Mouse (Mus musculus) E14TG2a.4 (cell line): Measurements from ENCODE around the gene Rnf150.

Experiments used
- H3K27me3 ChIP-seq: 2 replicates; pipeline ENCODE4 v1.6.1; 2014; ENCODE audit warnings: low read length, control low read depth; ENCODE audit not compliant: insufficient read depth
- H3K36me3 ChIP-seq: 2 replicates; pipeline ENCODE4 v1.6.1; 2014; ENCODE audit warnings: low read length, control low read depth; ENCODE audit not compliant: insufficient read depth
- H3K4me1 ChIP-seq: replicated peaks from 2 replicates; pipeline ENCODE4 v1.6.1; 2014; ENCODE audit warnings: low read depth, low read length, control low read depth
- H3K4me3 ChIP-seq: replicated peaks from 2 replicates; pipeline ENCODE4 v1.5.1; 2014; ENCODE audit warnings: mild to moderate bottlenecking, low read length
- H3K9me3 ChIP-seq: 2 replicates; pipeline ENCODE4 v1.6.1; 2014; ENCODE audit warnings: low read length, control low read depth
- CTCF ChIP-seq: conservative IDR thresholded peaks from 2 replicates; pipeline ENCODE4 v1.5.1; 2014; ENCODE audit warnings: low read length
- NANOG ChIP-seq: IDR thresholded peaks from 2 replicates; pipeline ENCODE4 v1.6.1; 2014; ENCODE audit warnings: borderline replicate concordance, low read length, mixed read lengths
- POU5F1 ChIP-seq: IDR thresholded peaks from 2 replicates; pipeline ENCODE4 v1.6.1; 2014; ENCODE audit warnings: low read length, borderline replicate concordance

Gene Rnf150

DNA sequence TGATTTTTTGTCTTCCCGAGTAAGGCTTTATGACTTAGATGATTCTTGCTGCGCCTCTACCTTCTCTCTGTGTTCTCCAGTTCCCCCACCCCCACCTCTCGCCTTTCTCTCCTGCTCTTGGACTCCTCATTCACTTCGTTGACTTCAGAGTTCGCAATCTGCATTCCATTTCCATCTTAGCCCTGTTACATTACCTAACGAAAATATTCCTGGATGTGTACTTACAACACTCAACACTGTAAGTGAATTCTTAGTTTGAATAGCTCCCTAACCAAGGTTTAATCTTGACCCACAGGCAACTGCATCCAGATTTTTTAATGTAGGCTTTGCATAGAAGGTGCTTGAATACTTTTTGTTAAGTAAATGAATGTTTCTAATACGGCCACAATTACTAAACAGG is 73.0 kb downstream of the Rnf150 start:
- no peak overlapping the region for H3K4me3 ChIP-seq
- TF ChIP-seq NANOG, result no peak
- no peaks in the 10 kb centered on the region for H3K9me3 ChIP-seq
- H3K36me3 ChIP-seq, result no peaks in the 10 kb centered on the region
- H3K27me3 ChIP-seq, result no peaks in the 10 kb centered on the region
- H3K4me1 ChIP-seq, result no peaks in the 10 kb centered on the region

DNA sequence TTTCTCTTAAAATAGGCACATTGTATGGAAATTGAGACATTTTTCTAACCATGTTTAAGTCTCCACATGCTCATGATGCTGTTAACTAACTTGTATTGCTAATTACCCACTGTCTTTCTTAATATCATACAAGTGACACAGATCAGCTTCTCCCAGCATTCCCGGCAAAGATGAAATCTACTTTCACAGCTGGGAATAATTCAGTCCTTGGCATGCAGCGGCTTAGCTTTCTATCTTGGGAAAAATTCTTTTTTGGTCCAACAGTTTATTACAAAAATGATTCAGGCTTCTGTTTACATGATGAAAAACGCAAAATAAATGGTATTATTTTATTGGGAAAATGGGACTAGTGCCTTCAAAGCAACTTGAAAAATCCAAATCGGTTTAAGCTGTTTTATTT is 73.7 kb downstream of the Rnf150 start:
- Histone ChIP-seq H3K4me3 (no peak overlapping the region), H3K27me3 (no peaks in the 10 kb centered on the region), H3K36me3 (no peaks in the 10 kb centered on the region), H3K4me1 (no peaks in the 10 kb centered on the region), H3K9me3 (no peaks in the 10 kb centered on the region)
- TF ChIP-seq POU5F1, result no peak
- no peak for TF ChIP-seq CTCF
- TF ChIP-seq NANOG, result no peak

DNA sequence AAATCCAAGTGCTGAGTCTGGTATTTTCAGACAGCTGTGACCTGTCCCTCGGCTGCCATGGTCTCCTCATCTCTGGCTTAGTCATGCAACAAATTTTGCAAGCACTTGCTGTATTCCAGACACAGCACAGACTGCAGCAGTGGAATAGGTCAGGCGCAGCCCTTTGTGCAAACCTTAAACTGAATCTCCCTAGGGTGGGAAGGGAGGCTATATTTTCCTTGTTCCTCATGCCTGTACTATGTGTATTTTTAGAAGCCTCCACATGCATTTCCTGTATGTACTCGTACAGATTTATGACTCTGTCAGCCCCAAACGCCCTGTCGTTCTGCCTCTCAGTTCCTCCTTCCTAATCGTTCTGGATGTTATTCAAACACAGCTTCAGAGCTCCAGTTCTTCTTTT is 76.8 kb downstream of the Rnf150 start:
- no peaks in the 10 kb centered on the region for H3K36me3 ChIP-seq
- no peaks in the 10 kb centered on the region for H3K27me3 ChIP-seq
- TF ChIP-seq NANOG (no peak), CTCF (no peak), POU5F1 (no peak)
- H3K4me3 ChIP-seq, result no peak overlapping the region
- H3K4me1 ChIP-seq, result no peaks in the 10 kb centered on the region
- no peaks in the 10 kb centered on the region for H3K9me3 ChIP-seq

DNA sequence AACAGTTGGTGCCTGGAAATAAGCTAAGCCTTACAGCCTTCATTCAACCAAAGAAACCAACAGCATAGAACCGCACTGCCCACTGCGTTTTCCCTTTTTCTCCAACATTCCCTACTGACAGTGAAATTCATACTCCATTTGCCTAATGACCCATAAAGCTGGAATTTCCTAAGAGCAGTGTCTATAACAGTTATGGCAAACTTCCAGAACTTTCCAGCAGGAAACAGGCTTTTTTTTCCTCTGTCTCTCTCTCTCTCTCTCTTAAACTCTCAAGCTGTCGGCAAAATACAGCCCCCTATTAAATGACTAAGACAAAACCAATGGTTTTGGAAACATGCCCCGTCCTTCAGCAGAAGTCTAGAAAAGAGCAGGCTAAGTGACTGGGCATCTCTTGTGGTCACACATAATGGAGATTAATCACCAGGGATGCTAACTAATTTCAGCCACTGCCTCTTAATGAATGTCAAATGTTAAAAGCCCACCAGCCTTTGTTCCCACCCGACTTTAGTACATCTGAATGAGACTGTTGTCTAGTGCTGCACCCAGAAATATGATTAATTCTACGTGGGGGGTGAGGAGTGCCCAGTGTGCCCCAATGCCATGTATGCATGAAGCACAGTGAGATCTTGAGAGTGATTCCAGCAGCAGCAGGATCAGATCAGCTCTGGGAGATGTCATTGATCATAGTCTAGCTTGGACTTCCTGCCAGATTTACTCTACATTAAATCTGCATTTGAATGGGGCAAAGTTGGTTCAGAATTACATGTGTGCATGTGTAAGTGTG is 80.3 kb downstream of the Rnf150 start:
- no peak for TF ChIP-seq CTCF
- TF ChIP-seq NANOG, result no peak
- no peak for TF ChIP-seq POU5F1
- H3K4me1 ChIP-seq, result no peaks in the 10 kb centered on the region
- no peaks in the 10 kb centered on the region for H3K27me3 ChIP-seq
- no peaks in the 10 kb centered on the region for H3K9me3 ChIP-seq
- H3K4me3 ChIP-seq, result no peak overlapping the region
- H3K36me3 ChIP-seq, result no peaks in the 10 kb centered on the region

DNA sequence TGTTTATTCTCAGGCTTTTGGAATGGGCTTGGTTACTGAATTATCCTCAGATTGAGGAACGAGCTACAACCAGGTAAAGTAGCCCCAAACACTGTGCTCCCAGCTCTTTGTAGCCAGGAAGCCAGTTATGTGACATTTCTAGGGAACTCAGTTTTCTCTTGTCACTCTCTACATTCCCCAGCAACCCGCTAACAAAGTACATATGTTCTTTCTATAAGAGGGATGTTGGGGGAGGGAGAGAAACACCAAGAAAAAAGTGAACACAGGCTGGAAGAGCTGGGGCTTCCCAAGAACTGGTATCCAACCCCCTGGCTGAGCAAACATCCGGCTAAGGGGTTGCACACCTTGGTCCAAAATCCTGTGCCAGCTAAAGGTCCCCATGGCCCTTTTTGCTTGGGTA is 82.7 kb downstream of the Rnf150 start:
- H3K36me3 ChIP-seq, result no peaks in the 10 kb centered on the region
- TF ChIP-seq CTCF (no peak), POU5F1 (no peak), NANOG (no peak)
- H3K4me3 ChIP-seq, result no peak overlapping the region
- peaks cover 6% of the 10 kb centered on the region for H3K9me3 ChIP-seq
- no peaks in the 10 kb centered on the region for H3K27me3 ChIP-seq
- H3K4me1 ChIP-seq, result no peaks in the 10 kb centered on the region

DNA sequence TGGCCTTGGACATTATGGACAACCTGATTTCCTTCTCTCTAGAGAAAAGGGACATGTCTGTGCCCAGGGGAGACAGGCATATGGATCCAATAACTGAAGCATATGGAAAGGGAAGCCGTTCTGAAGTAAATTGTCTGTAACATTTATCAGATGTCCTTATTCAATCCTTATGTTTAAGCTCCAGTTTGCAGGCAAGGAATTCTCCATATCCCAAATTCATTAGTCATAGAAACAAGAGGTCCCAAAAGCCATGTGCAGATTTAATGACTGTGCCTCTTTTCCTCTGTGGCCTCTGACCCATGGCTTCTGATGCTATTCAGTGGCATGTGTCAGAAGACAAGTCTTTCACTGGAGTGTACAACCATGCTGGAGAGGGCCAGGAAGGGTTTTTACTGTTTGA is 83.5 kb downstream of the Rnf150 start:
- no peaks in the 10 kb centered on the region for H3K36me3 ChIP-seq
- no peaks in the 10 kb centered on the region for H3K4me1 ChIP-seq
- TF ChIP-seq NANOG (no peak), POU5F1 (no peak), CTCF (no peak)
- no peaks in the 10 kb centered on the region for H3K27me3 ChIP-seq
- H3K4me3 ChIP-seq, result no peak overlapping the region
- H3K9me3 ChIP-seq, result peaks cover 6% of the 10 kb centered on the region

DNA sequence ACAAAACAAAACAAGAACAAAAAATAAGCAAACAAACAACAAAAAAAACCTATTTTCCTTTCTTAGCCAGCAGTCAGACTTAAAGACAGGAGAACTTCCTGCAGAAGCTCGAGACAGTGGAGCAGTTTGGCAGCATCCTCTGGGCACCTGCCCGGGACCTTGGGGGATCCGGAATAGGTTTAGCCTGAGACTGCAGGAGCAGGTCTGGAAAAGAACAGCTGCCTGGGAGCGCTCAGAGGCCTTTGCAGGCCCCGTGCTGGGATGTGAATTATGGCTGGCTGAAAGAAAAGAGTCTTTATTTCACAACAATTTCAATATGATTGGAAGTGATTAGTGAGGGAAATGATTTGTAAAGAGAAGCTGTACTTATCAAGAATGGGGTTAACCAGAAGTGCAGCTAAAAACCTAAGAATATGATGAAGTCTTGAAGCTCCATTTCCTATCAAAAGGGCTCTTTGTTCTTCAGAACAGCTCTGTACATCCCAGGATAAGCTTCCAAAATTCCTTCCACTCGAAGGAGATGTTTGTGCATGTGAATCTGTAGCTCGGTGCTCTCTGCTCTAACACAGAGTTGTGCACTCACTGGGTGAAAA is 92.1 kb downstream of the Rnf150 start:
- peaks cover 3% of the 10 kb centered on the region for H3K9me3 ChIP-seq
- TF ChIP-seq POU5F1, result no peak
- no peak for TF ChIP-seq NANOG
- TF ChIP-seq CTCF, result no peak
- no peaks in the 10 kb centered on the region for H3K36me3 ChIP-seq
- H3K4me1 ChIP-seq, result no peaks in the 10 kb centered on the region
- no peaks in the 10 kb centered on the region for H3K27me3 ChIP-seq
- no peak overlapping the region for H3K4me3 ChIP-seq

DNA sequence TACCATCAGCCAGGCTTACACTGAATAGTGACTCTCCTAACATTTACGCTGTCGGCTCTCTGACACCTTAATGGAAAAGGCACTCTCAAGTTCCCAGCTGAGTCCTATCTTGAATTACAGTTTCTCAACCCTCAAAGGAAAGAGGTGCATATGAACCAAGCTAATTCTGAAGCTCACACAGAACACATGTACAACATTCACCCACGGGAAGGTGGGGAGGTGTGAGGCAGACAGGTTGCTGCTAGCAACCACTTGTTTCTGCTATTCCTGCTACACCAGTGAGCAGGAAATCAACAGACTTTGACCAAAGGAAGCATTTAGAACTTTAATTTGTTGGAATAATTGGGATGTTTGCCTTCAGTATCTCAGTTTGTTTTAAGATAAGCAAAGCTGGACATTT is 96.3 kb downstream of the Rnf150 start:
- Histone ChIP-seq H3K4me3 (no peak overlapping the region), H3K4me1 (no peaks in the 10 kb centered on the region), H3K36me3 (no peaks in the 10 kb centered on the region), H3K27me3 (no peaks in the 10 kb centered on the region), H3K9me3 (no peaks in the 10 kb centered on the region)
- TF ChIP-seq NANOG (no peak), CTCF (no peak), POU5F1 (no peak)

DNA sequence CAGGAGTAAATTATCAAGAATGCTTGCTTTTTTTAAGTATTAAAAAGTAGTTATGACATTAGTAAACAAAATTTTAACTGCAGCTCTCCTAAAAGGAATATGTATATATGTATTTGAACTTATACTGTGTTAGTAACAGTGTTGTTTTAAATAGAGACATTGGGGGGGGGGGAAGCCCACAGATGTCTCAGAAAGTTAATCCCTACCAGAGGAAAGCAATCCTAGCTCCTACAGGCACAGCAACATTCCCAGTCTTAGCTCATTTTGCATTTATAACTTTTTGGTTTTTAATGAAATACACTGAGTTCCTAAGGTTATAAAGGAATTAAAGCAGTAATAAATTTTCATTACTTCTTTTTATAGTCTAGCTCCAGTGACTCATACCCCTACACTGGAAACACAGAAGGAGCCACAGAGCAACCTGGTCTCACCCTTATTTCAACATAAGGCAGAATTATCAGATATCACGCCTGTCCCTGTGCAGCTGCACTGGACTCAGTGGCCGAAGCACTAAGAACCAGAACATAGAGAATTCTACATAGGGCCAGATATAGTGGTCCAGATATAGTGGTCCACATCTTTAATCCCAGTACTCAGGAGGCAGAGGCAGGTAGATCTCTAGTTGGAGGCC is 96.9 kb downstream of the Rnf150 start:
- Histone ChIP-seq H3K9me3 (no peaks in the 10 kb centered on the region), H3K36me3 (no peaks in the 10 kb centered on the region), H3K4me3 (no peak overlapping the region), H3K4me1 (no peaks in the 10 kb centered on the region), H3K27me3 (no peaks in the 10 kb centered on the region)
- TF ChIP-seq CTCF, result no peak
- no peak for TF ChIP-seq NANOG
- TF ChIP-seq POU5F1, result no peak
